Mouse (Mus musculus): ENCODE measurements at regions not wholly inside any gene's neighbourhood (a gene's known extent, or its start where the extent isn't known, plus 50 kb on each side); places are given as distances from the start of the nearest gene placed in this dataset.

- WGBS, result 87% methylated on average over 11 of the region's 11 CpGs
- no peak overlapping the region for H3K4me3 ChIP-seq
- H3K36me3 ChIP-seq, result no peaks in the 10 kb centered on the region
- DNase-seq (ENCODE audit: low spot score), result no peak
- H3K27me3 ChIP-seq (ENCODE audit: insufficient read depth, poor library complexity, severe bottlenecking), result peaks cover 69% of the 10 kb centered on the region
- no peak overlapping the region for H3K27ac ChIP-seq
- no peaks in the 10 kb centered on the region for H3K9me3 ChIP-seq
- H3K4me1 ChIP-seq (replicated peaks), result no peaks in the 10 kb centered on the region; the same call in 1 of the 2 replicates
These were observed 110.2 kb downstream of the Rybp start for GRCm38 (mm10) chr6:100176914-100177560.

GRCm38 (mm10) chr6:100170711-100171348 lies 116.5 kb downstream of the Rybp start:
- Histone ChIP-seq H3K27me3 (ENCODE audit: insufficient read depth, poor library complexity, severe bottlenecking) (peaks cover 86% of the 10 kb centered on the region), H3K4me3 (peak overlapping the region; percentile 33), H3K9me3 (no peaks in the 10 kb centered on the region), H3K27ac (peak overlapping the region; percentile 37; the same call in 1 of the 2 replicates), H3K36me3 (no peaks in the 10 kb centered on the region), H3K4me1 (replicated peaks) (peaks cover 19% of the 10 kb centered on the region)
- WGBS, result 5% methylated on average over 22 of the region's 22 CpGs
- peak; percentile 37 for DNase-seq (ENCODE audit: low spot score)

GRCm38 (mm10) chr6:100167321-100167720 lies 120.0 kb downstream of the Rybp start:
- no peak for DNase-seq (ENCODE audit: low spot score)
- H3K27me3 ChIP-seq (ENCODE audit: insufficient read depth, poor library complexity, severe bottlenecking), result peaks cover 91% of the 10 kb centered on the region

GRCm38 (mm10) chr6:100165746-100166145 lies 121.5 kb downstream of the Rybp start:
- Histone ChIP-seq H3K36me3 (no peaks in the 10 kb centered on the region), H3K9me3 (no peaks in the 10 kb centered on the region), H3K27me3 (ENCODE audit: insufficient read depth, poor library complexity, severe bottlenecking) (peaks cover 88% of the 10 kb centered on the region), H3K4me3 (no peak overlapping the region), H3K4me1 (replicated peaks) (peaks cover 47% of the 10 kb centered on the region), H3K27ac (no peak overlapping the region)
- WGBS, result 93% methylated on average over 3 of the region's 3 CpGs
- DNase-seq (ENCODE audit: low spot score), result no peak

More at GRCm38 (mm10) chr6:100167321-100167720, 120.0 kb downstream of the Rybp start:
- no peak overlapping the region for H3K4me3 ChIP-seq
- H3K4me1 ChIP-seq (replicated peaks), result peaks cover 41% of the 10 kb centered on the region
- 63% methylated on average over 5 of the region's 5 CpGs for WGBS
- H3K36me3 ChIP-seq, result no peaks in the 10 kb centered on the region
- H3K27ac ChIP-seq, result no peak overlapping the region
- no peaks in the 10 kb centered on the region for H3K9me3 ChIP-seq

DNA sequence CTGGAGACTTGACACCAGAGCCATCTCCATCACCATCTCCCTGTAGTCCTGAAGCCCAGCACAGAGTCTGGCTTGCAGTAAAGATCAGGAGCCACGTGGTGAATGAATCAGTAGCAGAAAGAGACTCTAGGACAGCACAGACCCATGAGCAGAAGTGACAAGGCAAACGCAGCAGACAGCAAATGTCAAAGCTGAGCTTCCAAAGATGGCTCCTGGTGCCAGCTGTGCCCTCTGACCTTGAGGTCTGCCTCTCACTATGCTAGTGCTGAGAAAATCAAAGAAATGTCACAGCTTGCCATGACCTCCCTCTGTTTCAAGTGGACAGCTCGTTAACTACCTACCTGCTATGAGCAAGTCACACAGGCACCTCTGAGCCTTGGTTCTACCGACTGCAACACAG lies 123.1 kb downstream of the Rybp start:
- DNase-seq (ENCODE audit: low spot score), result peak; percentile 55
- Histone ChIP-seq H3K9me3 (no peaks in the 10 kb centered on the region), H3K4me1 (replicated peaks) (peaks cover 53% of the 10 kb centered on the region), H3K27ac (peak overlapping the region; percentile 74), H3K36me3 (no peaks in the 10 kb centered on the region), H3K27me3 (ENCODE audit: insufficient read depth, poor library complexity, severe bottlenecking) (peaks cover 88% of the 10 kb centered on the region), H3K4me3 (no peak overlapping the region)
- WGBS, result 21% methylated on average over 4 of the region's 4 CpGs

- no peaks in the 10 kb centered on the region for H3K9me3 ChIP-seq
- H3K4me3 ChIP-seq, result no peak overlapping the region; the same call in 1 of the 2 replicates
- H3K4me1 ChIP-seq (replicated peaks), result peaks cover 57% of the 10 kb centered on the region
- H3K27me3 ChIP-seq (ENCODE audit: insufficient read depth, poor library complexity, severe bottlenecking), result peaks cover 90% of the 10 kb centered on the region
- peak overlapping the region; percentile 74 for H3K27ac ChIP-seq
- WGBS, result 42% methylated on average over 5 of the region's 5 CpGs
- no peaks in the 10 kb centered on the region for H3K36me3 ChIP-seq
- no peak for DNase-seq (ENCODE audit: low spot score)
These were observed 123.5 kb downstream of the Rybp start for GRCm38 (mm10) chr6:100163814-100164130.

DNA sequence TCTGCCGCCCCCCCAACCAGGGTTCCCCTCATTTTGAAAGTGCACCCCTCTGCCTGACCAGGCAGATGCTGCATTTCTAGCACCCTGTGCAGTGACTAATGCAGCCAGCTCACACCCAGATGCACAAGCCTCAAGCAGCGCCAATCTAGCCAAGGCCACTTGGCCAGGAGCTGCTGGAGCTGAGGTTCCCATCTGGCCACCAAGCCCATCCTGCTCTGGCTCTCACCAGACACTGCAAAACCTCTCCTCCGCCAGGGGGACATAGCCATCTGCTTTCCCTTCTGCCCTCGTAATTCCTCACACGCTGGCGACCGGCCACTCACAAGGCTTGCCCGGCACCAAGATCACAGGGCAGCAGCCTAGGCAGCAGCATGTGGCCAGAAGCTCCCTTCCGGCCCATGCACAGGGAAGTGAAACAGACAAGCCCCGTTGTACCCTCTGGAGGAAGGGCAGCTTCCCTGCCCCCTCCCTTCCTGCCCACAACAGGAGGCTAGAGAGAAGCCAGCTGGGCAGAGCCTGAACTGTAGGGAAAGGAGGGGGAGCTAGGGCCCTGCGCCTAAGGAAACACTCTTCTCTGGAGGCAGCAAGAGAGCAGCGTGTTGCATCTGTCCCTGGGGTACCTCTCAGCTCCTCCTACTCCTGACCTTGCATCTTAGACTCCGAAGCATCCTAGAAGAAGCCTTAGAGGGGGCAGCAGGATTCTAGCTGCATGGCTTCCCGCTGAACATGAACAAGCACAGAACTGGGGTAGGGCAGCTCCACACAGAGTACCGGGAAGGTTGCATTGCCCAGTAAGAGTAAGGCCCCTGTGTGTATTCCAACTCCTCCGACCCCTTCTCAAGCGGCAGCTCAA lies 124.1 kb downstream of the Rybp start:
- WGBS, result 8% methylated on average over 17 of the region's 17 CpGs
- H3K27me3 ChIP-seq (ENCODE audit: insufficient read depth, poor library complexity, severe bottlenecking), result peaks cover 87% of the 10 kb centered on the region

GRCm38 (mm10) chr6:100160670-100161069 lies 126.6 kb downstream of the Rybp start:
- DNase-seq (ENCODE audit: low spot score), result no peak
- 69% methylated on average over 8 of the region's 8 CpGs for WGBS
- Histone ChIP-seq H3K27ac (0 out of 2 replicates have a peak overlapping the region, but pooled peaks have one; percentile 16), H3K36me3 (no peaks in the 10 kb centered on the region), H3K27me3 (ENCODE audit: insufficient read depth, poor library complexity, severe bottlenecking) (peaks cover 67% of the 10 kb centered on the region), H3K4me1 (replicated peaks) (peaks cover 63% of the 10 kb centered on the region), H3K9me3 (no peaks in the 10 kb centered on the region), H3K4me3 (no peak overlapping the region)

More for the DNA sequence above, 124.1 kb downstream of the Rybp start:
- peak overlapping the region; percentile 74 for H3K27ac ChIP-seq
- DNase-seq (ENCODE audit: low spot score), result peak; percentile 84
- H3K36me3 ChIP-seq, result no peaks in the 10 kb centered on the region
- H3K4me1 ChIP-seq (replicated peaks), result peaks cover 58% of the 10 kb centered on the region
- peak overlapping the region; percentile 38 for H3K4me3 ChIP-seq
- H3K9me3 ChIP-seq, result no peaks in the 10 kb centered on the region

DNA sequence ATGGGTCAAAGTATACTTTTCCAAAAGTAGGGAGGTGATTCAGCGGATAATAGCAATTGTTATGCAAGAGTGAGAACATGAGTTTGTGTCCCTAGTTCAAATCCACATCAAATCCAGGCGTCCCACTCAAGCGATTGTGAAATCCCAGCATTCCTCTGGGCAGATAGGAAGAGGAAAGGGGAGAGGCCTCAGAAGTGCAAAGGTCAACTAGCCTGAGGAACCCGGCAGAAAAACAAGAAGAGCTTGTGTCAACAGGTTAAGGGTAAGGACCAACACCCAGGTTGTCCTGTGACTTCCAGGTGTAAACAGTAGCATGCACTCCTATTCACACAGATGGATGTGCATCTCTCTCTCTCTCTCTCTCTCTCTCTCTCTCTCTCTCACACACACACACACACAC lies 127.5 kb downstream of the Rybp start:
- no peak for DNase-seq (ENCODE audit: low spot score)
- 74% methylated on average over 4 of the region's 4 CpGs for WGBS
- no peaks in the 10 kb centered on the region for H3K9me3 ChIP-seq
- no peaks in the 10 kb centered on the region for H3K36me3 ChIP-seq
- peaks cover 67% of the 10 kb centered on the region for H3K27me3 ChIP-seq (ENCODE audit: insufficient read depth, poor library complexity, severe bottlenecking)
- no peak overlapping the region for H3K4me3 ChIP-seq
- H3K27ac ChIP-seq, result no peak overlapping the region
- peaks cover 70% of the 10 kb centered on the region for H3K4me1 ChIP-seq (replicated peaks)

DNA sequence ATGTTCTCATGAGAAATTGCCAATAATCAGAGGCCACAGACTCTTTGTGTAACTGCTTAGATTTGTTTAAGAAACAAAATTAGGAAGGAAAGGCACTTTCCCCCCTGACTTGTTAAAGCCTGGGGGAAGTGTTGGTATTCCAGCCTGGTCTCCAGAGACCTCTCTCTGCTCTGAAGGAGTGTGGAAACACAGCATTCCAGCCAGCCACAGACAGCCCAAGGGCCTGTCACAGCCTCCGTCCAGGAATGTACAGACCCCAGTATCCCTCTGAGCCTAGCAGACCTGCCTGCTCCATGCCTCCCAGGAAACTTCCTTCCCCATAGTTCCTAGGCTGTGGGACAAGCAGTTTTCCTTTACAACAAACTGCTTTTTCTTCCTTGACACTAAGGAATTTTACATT lies 128.0 kb downstream of the Rybp start:
- Histone ChIP-seq H3K27ac (no peak overlapping the region), H3K36me3 (no peaks in the 10 kb centered on the region), H3K4me3 (no peak overlapping the region), H3K9me3 (no peaks in the 10 kb centered on the region), H3K4me1 (replicated peaks) (peaks cover 67% of the 10 kb centered on the region), H3K27me3 (ENCODE audit: insufficient read depth, poor library complexity, severe bottlenecking) (peaks cover 67% of the 10 kb centered on the region)
- WGBS, result 32% methylated on average over 1 of the region's 1 CpGs
- no peak for DNase-seq (ENCODE audit: low spot score)

DNA sequence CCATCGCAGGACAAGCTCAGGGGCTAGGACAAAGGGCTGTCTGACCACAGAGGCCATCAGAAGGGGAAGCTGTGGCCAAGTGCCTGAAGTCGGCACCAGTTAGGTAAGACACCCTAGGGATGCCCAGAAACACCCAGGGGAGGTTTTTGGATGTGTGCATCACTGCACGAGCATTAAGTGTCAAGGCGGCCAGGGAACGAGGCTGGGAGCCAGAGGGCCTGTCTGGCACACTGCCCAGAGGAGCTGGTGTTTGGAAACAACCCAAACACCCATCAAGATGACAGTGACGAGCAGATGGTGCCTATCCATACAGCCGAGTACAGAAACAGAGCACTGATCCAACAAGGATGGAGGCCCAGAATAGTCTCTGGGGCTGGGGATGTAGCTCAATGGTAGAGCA lies 130.0 kb downstream of the Rybp start:
- Histone ChIP-seq H3K27me3 (ENCODE audit: insufficient read depth, poor library complexity, severe bottlenecking) (peaks cover 56% of the 10 kb centered on the region), H3K27ac (no peak overlapping the region), H3K9me3 (no peaks in the 10 kb centered on the region), H3K4me1 (replicated peaks) (peaks cover 48% of the 10 kb centered on the region), H3K4me3 (no peak overlapping the region), H3K36me3 (no peaks in the 10 kb centered on the region)
- WGBS, result 71% methylated on average over 7 of the region's 7 CpGs
- no peak for DNase-seq (ENCODE audit: low spot score)

DNA sequence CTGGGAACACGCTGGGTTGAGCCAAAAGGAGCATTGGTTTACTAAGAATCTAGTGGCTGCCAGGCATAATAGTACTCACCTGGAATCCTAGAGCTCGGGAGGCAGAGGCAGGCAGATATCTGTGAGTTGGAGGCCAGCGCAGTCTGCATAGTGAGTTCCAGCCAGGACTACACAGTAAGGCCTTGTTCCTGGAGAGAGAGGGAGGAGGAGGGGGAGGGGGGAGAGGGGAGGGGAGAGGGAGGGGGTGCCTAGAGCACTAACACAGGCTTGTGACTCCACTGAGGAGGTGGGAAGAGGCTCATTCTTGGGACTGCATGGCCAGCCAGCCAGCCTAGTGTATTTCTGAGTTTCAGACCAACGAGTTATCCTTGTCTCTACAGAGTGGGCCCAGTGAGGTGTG lies 131.1 kb downstream of the Rybp start:
- WGBS, result 77% methylated on average over 4 of the region's 4 CpGs
- Histone ChIP-seq H3K4me1 (replicated peaks) (peaks cover 37% of the 10 kb centered on the region), H3K36me3 (no peaks in the 10 kb centered on the region), H3K4me3 (no peak overlapping the region), H3K27ac (peak overlapping the region; percentile 53; the same call in 1 of the 2 replicates), H3K27me3 (ENCODE audit: insufficient read depth, poor library complexity, severe bottlenecking) (peaks cover 56% of the 10 kb centered on the region), H3K9me3 (no peaks in the 10 kb centered on the region)
- no peak for DNase-seq (ENCODE audit: low spot score)

DNA sequence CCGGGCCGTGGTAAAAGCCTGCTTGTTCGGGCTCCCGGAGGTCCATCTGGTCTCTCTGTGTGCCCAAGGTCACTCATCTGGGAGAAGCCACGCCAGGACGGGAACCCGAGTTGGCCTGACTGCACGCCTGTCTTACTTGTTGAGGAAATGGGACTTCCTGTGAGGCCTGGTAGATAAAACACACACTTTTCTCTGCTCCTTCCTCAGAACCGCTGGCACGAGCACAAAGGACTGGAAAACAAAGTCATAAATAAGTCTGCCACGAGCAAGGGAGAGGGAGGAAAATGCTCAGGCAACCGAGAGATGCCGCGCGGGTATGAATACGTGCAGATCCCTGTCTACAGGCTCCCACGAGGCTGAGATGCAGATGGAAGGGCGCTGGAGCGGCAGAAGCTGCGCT lies 131.6 kb downstream of the Rybp start:
- peaks cover 59% of the 10 kb centered on the region for H3K27me3 ChIP-seq (ENCODE audit: insufficient read depth, poor library complexity, severe bottlenecking)
- H3K27ac ChIP-seq, result peak overlapping the region; percentile 63
- H3K4me3 ChIP-seq, result no peak overlapping the region
- H3K36me3 ChIP-seq, result no peaks in the 10 kb centered on the region
- no peak for DNase-seq (ENCODE audit: low spot score)
- 68% methylated on average over 20 of the region's 20 CpGs for WGBS
- H3K4me1 ChIP-seq (replicated peaks), result peaks cover 35% of the 10 kb centered on the region
- no peaks in the 10 kb centered on the region for H3K9me3 ChIP-seq
